In the genomic region with DNA sequence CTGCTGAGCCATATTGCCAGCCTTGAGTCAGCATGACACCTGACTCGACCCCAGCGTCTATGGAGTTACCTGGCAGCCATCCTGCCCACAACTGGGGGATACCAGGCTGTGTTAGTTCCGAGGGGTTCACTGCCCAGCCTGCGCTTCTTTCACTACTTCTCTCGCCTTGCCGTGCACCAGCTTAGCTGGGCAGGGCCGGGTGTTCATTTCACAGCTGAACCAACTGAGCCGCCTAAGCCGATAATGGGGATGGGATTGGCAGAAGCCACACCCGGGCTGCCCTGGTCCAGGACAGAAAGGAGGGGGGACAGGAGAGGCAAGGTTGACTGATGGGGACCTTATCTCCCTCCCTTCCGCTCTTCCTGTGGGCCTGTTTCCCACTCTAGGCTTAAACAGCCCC, we compare ENCODE assay signal across 14 mouse cellular contexts. TPM values are rescaled to one million over a fixed set of nuclear protein-coding genes. Genes with fewer than 3 reads are reported as not detected.
DNase-seq lines count a peak whose midpoint lies in the region; ATAC-seq lines count a peak whose summit lies in the region.
"Had no signal": no experiment of that assay in that cellular context is flagged by ENCODE, and none has a peak within 500 bp of the region (broad histone marks: within the 10 kb centered on the region; RNA-seq: fewer than 3 reads in every experiment).

No protein-coding gene starts in this region.

- DNase-seq in cerebellum, adult 18-20 months = peak; percentile 34 to 52
- peak; percentile 25 to 30 for DNase-seq in cerebellum, postnatal 36 days
- no peak for DNase-seq in hindbrain, embryonic 11.5 days (ENCODE audit: low spot score)
- DNase-seq in c-Kit-positive CD71-positive TER-119-positive erythroid progenitor cells, embryonic 14.5 days (ENCODE audit: low spot score) = no peak
- DNase-seq in ovary, adult 18-20 months (ENCODE audit: low spot score) = no peak
- DNase-seq in right cerebral cortex, adult 2 months (ENCODE audit: low spot score in 2 of 2) = no peak
- DNase-seq: kidney, postnatal 36 days; lung, postnatal 10 days; thymus, postnatal 36 days had no signal

- peaks cover 6% of the 10 kb centered on the region; the same call in 1 of the 2 replicates for H3K27me3 ChIP-seq in hindbrain, embryonic 11.5 days (ENCODE audit: control insufficient read depth, insufficient read depth, low read length)
- H3K27me3 ChIP-seq in midbrain, embryonic 16.5 days (ENCODE audit: control insufficient read depth, insufficient read depth, low read depth, low read length) = no peaks in the 10 kb centered on the region

- H3K4me1 ChIP-seq in hindbrain, embryonic 11.5 days (replicated peaks; ENCODE audit: control insufficient read depth, insufficient read depth, low read length) = peaks cover 5% of the 10 kb centered on the region; the same call in 1 of the 2 replicates
- H3K4me1 ChIP-seq in midbrain, embryonic 16.5 days (ENCODE audit: control insufficient read depth, insufficient read depth, low read length) = peaks cover 31% of the 10 kb centered on the region

- peak overlapping the region; percentile 95 for H3K27ac ChIP-seq in hindbrain, embryonic 11.5 days (ENCODE audit: low read depth, low read length)
- peak overlapping the region; percentile 95 for H3K27ac ChIP-seq in midbrain, embryonic 16.5 days (ENCODE audit: low read length)

- WGBS in hindbrain, embryonic 11.5 days = 72% methylated on average over 11 of the region's 11 CpGs
- 33% methylated on average over 10 of the region's 11 CpGs for WGBS in midbrain, embryonic 16.5 days

- H3K9ac ChIP-seq in hindbrain, embryonic 11.5 days (ENCODE audit: low read depth, low read length) = peak overlapping the region; percentile 97
- peak overlapping the region; percentile 99 for H3K9ac ChIP-seq in midbrain, embryonic 16.5 days (ENCODE audit: low read depth, low read length)

- peak overlapping the region; percentile 93 for H3K4me3 ChIP-seq in hindbrain, embryonic 11.5 days (ENCODE audit: low read depth, low read length)
- peak overlapping the region; percentile 98 for H3K4me3 ChIP-seq in midbrain, embryonic 16.5 days (ENCODE audit: low read depth, low read length)

- no peak for ATAC-seq in hindbrain, embryonic 11.5 days (ENCODE audit: low FRiP score)
- no peak for ATAC-seq in midbrain, embryonic 16.5 days
- ATAC-seq: activated CD4-positive, CD25-positive, alpha-beta regulatory T cell, adult 4 months had no signal

- H3K4me2 ChIP-seq in hindbrain, embryonic 11.5 days (replicated peaks; ENCODE audit: low read depth, low read length) = peak overlapping the region; percentile 68
- peak overlapping the region; percentile 91 for H3K4me2 ChIP-seq in midbrain, embryonic 16.5 days (ENCODE audit: low read length)

- H3K36me3 ChIP-seq in hindbrain, embryonic 11.5 days (ENCODE audit: control insufficient read depth, insufficient read depth, low read length) = no peaks in the 10 kb centered on the region
- H3K36me3 ChIP-seq in midbrain, embryonic 16.5 days (ENCODE audit: control insufficient read depth, insufficient read depth, low read length) = no peaks in the 10 kb centered on the region

- no peaks in the 10 kb centered on the region for H3K9me3 ChIP-seq in hindbrain, embryonic 11.5 days (ENCODE audit: control insufficient read depth, low read length)
- no peaks in the 10 kb centered on the region for H3K9me3 ChIP-seq in midbrain, embryonic 16.5 days (replicated peaks; ENCODE audit: control insufficient read depth, low read length, poor library complexity, severe bottlenecking)

RNA-seq across cellular contexts. Expression of gene Elavl3, which starts 2.5 kb away (rescaled TPM):
- polyA plus RNA-seq in hindbrain, embryonic 11.5 days (2014; fragmentation: Nextera tagmentation; extraction: Ambion mirVana) = 72.9 and 85.2 TPM in 2 replicates
- 91.6 and 93.8 TPM in 2 replicates for polyA plus RNA-seq in midbrain, embryonic 16.5 days (2015; fragmentation: Nextera tagmentation; extraction: Ambion mirVana)
- polyA plus RNA-seq: activated CD4-positive, CD25-positive, alpha-beta regulatory T cell, adult 4 months; spleen, adult 2 months had no signal

RNA-seq across cellular contexts. Expression of gene Gm49318, which starts 21.7 kb away (rescaled TPM):
- polyA plus RNA-seq in hindbrain, embryonic 11.5 days (2014; fragmentation: Nextera tagmentation; extraction: Ambion mirVana) = 0.56 TPM in 1 of 2 replicates, not detected in the other
- polyA plus RNA-seq in midbrain, embryonic 16.5 days (2015; fragmentation: Nextera tagmentation; extraction: Ambion mirVana) = not detected in 2 replicates
- polyA plus RNA-seq: activated CD4-positive, CD25-positive, alpha-beta regulatory T cell, adult 4 months; heart, embryonic 16.5 days; limb, embryonic 14.5 days; spleen, adult 2 months had no signal

RNA-seq across cellular contexts. Expression of gene Zfp653, which starts 21.9 kb away (rescaled TPM):
- polyA plus RNA-seq in hindbrain, embryonic 11.5 days (2014; fragmentation: Nextera tagmentation; extraction: Ambion mirVana) = 8.1 and 9.2 TPM in 2 replicates
- 18.1 and 18.8 TPM in 2 replicates for polyA plus RNA-seq in midbrain, embryonic 16.5 days (2015; fragmentation: Nextera tagmentation; extraction: Ambion mirVana)

RNA-seq across cellular contexts. Expression of gene Ecsit, which starts 35.9 kb away (rescaled TPM):
- polyA plus RNA-seq in hindbrain, embryonic 11.5 days (2014; fragmentation: Nextera tagmentation; extraction: Ambion mirVana) = 32.4 and 38.4 TPM in 2 replicates
- polyA plus RNA-seq in midbrain, embryonic 16.5 days (2015; fragmentation: Nextera tagmentation; extraction: Ambion mirVana) = 54.8 and 57.4 TPM in 2 replicates

RNA-seq across cellular contexts. Expression of gene Prkcsh, which starts 46.7 kb away (rescaled TPM):
- polyA plus RNA-seq in hindbrain, embryonic 11.5 days (2014; fragmentation: Nextera tagmentation; extraction: Ambion mirVana) = 84.6 TPM in 2 replicates
- 83.0 and 90.3 TPM in 2 replicates for polyA plus RNA-seq in midbrain, embryonic 16.5 days (2015; fragmentation: Nextera tagmentation; extraction: Ambion mirVana)

Comparison
In these comparisons a context has a peak if more than half of its experiments do, and no peak if none do; other contexts are left out.
1. DNase-seq: peak in cerebellum, adult 18-20 months (2 of 2) and cerebellum, postnatal 36 days (2 of 2); none in hindbrain, embryonic 11.5 days (single experiment), c-Kit-positive CD71-positive TER-119-positive erythroid progenitor cells, embryonic 14.5 days (single experiment), ovary, adult 18-20 months (single experiment) and right cerebral cortex, adult 2 months (0 of 2).